In the genomic region with DNA sequence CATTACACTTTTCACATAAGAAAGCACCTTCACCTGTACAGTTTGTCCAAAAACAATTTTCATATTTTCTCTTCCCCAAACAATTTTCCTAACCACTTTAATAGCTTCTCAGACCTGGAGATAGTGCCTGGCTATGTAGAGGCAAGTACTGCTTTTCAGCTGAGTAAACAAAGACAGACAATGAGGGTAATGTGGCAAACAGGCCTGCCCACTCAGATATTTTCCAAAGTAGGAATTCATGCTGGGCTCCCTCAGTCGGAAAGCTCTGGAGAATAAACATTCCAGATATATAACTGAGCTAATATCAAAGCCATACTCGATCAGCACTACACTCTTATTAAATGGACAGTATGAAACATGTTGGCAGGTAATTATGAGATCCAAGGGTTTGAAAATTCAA, we compare ENCODE assay signal across 23 mouse cellular contexts. TPM values are rescaled to one million over a fixed set of nuclear protein-coding genes. Genes with fewer than 3 reads are reported as not detected.
DNase-seq lines count a peak whose midpoint lies in the region; ATAC-seq lines count a peak whose summit lies in the region.
"Had no signal": no experiment of that assay in that cellular context is flagged by ENCODE, and none has a peak within 500 bp of the region (broad histone marks: within the 10 kb centered on the region; RNA-seq: fewer than 3 reads in every experiment).

No protein-coding gene starts in this region.

- H3K36me3 ChIP-seq in forebrain, embryonic 12.5 days (replicated peaks), result no peaks in the 10 kb centered on the region
- no peaks in the 10 kb centered on the region for H3K36me3 ChIP-seq in forebrain, embryonic 10.5 days (replicated peaks)
- H3K36me3 ChIP-seq in neural tube, embryonic 15.5 days, result no peaks in the 10 kb centered on the region
- H3K36me3 ChIP-seq in forebrain, embryonic 16.5 days (ENCODE audit: control insufficient read depth, insufficient read depth), result no peaks in the 10 kb centered on the region
- H3K36me3 ChIP-seq: embryonic facial prominence, embryonic 13.5 days; heart, embryonic 15.5 days; limb, embryonic 15.5 days had no signal

- DNase-seq in forebrain, embryonic 10.5 days (ENCODE audit: extremely low spot score, low spot score), result no peak
- peak; percentile 13 for DNase-seq in neural tube, embryonic 10.5 days (ENCODE audit: extremely low spot score, low spot score)
- peak; percentile 73 for DNase-seq in retina, postnatal 1 day
- DNase-seq in thymus, adult 18-20 months, result no peak
- no peak for DNase-seq in urinary bladder, postnatal 14 days (ENCODE audit: low spot score)
- DNase-seq: adrenal gland, postnatal 25 days; B cell, adult 2 months; cerebellum, postnatal 14 days; heart, adult 11 months; kidney, adult 2 months; kidney, postnatal 36 days; lung, postnatal 10 days; thymus, postnatal 25 days had no signal

- no peaks in the 10 kb centered on the region for H3K27me3 ChIP-seq in forebrain, embryonic 12.5 days
- no peaks in the 10 kb centered on the region for H3K27me3 ChIP-seq in forebrain, embryonic 10.5 days (ENCODE audit: poor library complexity, severe bottlenecking)
- no peaks in the 10 kb centered on the region for H3K27me3 ChIP-seq in neural tube, embryonic 15.5 days (replicated peaks)
- no peaks in the 10 kb centered on the region for H3K27me3 ChIP-seq in forebrain, embryonic 16.5 days (replicated peaks; ENCODE audit: control insufficient read depth, insufficient read depth, low read length)
- H3K27me3 ChIP-seq: embryonic facial prominence, embryonic 13.5 days; heart, embryonic 15.5 days; limb, embryonic 15.5 days; megakaryocyte, embryonic 14.5 days; Patski had no signal

- H3K27ac ChIP-seq in forebrain, embryonic 12.5 days, result no peak overlapping the region
- no peak overlapping the region for H3K27ac ChIP-seq in forebrain, embryonic 10.5 days
- no peak overlapping the region; the same call in 1 of the 2 replicates for H3K27ac ChIP-seq in neural tube, embryonic 15.5 days (replicated peaks)
- H3K27ac ChIP-seq in forebrain, embryonic 16.5 days (ENCODE audit: low read length), result no peak overlapping the region
- H3K27ac ChIP-seq: embryonic facial prominence, embryonic 13.5 days; heart, embryonic 15.5 days; limb, embryonic 15.5 days; stomach, postnatal 0 days had no signal

- no peaks in the 10 kb centered on the region for H3K9me3 ChIP-seq in forebrain, embryonic 12.5 days
- H3K9me3 ChIP-seq in forebrain, embryonic 10.5 days, result no peaks in the 10 kb centered on the region
- H3K9me3 ChIP-seq in neural tube, embryonic 15.5 days (replicated peaks), result no peaks in the 10 kb centered on the region
- no peaks in the 10 kb centered on the region for H3K9me3 ChIP-seq in forebrain, embryonic 16.5 days (ENCODE audit: control insufficient read depth, low read length)
- H3K9me3 ChIP-seq: embryonic facial prominence, embryonic 13.5 days; heart, embryonic 15.5 days; limb, embryonic 15.5 days; megakaryocyte, embryonic 14.5 days had no signal

- no peak overlapping the region for H3K4me3 ChIP-seq in forebrain, embryonic 12.5 days (replicated peaks)
- H3K4me3 ChIP-seq in forebrain, embryonic 10.5 days, result no peak overlapping the region; the same call in 1 of the 2 replicates
- no peak overlapping the region for H3K4me3 ChIP-seq in neural tube, embryonic 15.5 days (replicated peaks)
- no peak overlapping the region for H3K4me3 ChIP-seq in forebrain, embryonic 16.5 days (replicated peaks; ENCODE audit: low read length)
- H3K4me3 ChIP-seq: embryonic facial prominence, embryonic 13.5 days; heart, embryonic 15.5 days; limb, embryonic 15.5 days; megakaryocyte, embryonic 14.5 days had no signal

- WGBS in forebrain, embryonic 12.5 days, result 4% methylated on average over 2 of the region's 2 CpGs
- WGBS in forebrain, embryonic 10.5 days, result 7% methylated on average over 2 of the region's 2 CpGs
- 10% methylated on average over 2 of the region's 2 CpGs for WGBS in neural tube, embryonic 15.5 days
- 3% methylated on average over 2 of the region's 2 CpGs for WGBS in forebrain, embryonic 16.5 days

- no peak overlapping the region for H3K9ac ChIP-seq in forebrain, embryonic 12.5 days
- H3K9ac ChIP-seq in neural tube, embryonic 15.5 days (replicated peaks), result no peak overlapping the region
- H3K9ac ChIP-seq in forebrain, embryonic 16.5 days (replicated peaks; ENCODE audit: low read depth, low read length), result no peak overlapping the region
- H3K9ac ChIP-seq: embryonic facial prominence, embryonic 13.5 days; heart, embryonic 15.5 days; limb, embryonic 15.5 days had no signal

- H3K4me2 ChIP-seq in forebrain, embryonic 12.5 days, result no peak overlapping the region
- H3K4me2 ChIP-seq in neural tube, embryonic 15.5 days, result no peak overlapping the region
- H3K4me2 ChIP-seq in forebrain, embryonic 16.5 days (ENCODE audit: low read length), result no peak overlapping the region
- H3K4me2 ChIP-seq: embryonic facial prominence, embryonic 13.5 days; heart, embryonic 15.5 days; limb, embryonic 15.5 days had no signal

- H3K4me1 ChIP-seq in forebrain, embryonic 12.5 days, result peaks cover 10% of the 10 kb centered on the region; the same call in 1 of the 2 replicates
- peaks cover 25% of the 10 kb centered on the region for H3K4me1 ChIP-seq in forebrain, embryonic 10.5 days
- peaks cover 4% of the 10 kb centered on the region; the same call in 1 of the 2 replicates for H3K4me1 ChIP-seq in neural tube, embryonic 15.5 days
- 0 out of 2 replicates have a peak, but pooled peaks cover 2% of the 10 kb centered on the region for H3K4me1 ChIP-seq in forebrain, embryonic 16.5 days (replicated peaks; ENCODE audit: control insufficient read depth, insufficient read depth, low read length)
- H3K4me1 ChIP-seq: embryonic facial prominence, embryonic 13.5 days; heart, embryonic 15.5 days; limb, embryonic 15.5 days had no signal

- ATAC-seq in forebrain, embryonic 12.5 days (ENCODE audit: low FRiP score), result peak; percentile 61; the same call in 1 of the 2 replicates
- ATAC-seq in neural tube, embryonic 15.5 days (ENCODE audit: low FRiP score), result no peak
- peak; percentile 61; the same call in 1 of the 2 replicates for ATAC-seq in forebrain, embryonic 16.5 days
- ATAC-seq: activated CD4-positive, CD25-positive, alpha-beta regulatory T cell, adult 4 months; Patski had no signal

RNA-seq across cellular contexts. Expression of a gene that starts 25.2 kb away (rescaled TPM):
- 33.2 and 33.6 TPM in 2 replicates for polyA plus RNA-seq in forebrain, embryonic 12.5 days (2016; fragmentation: Nextera tagmentation; extraction: Ambion mirVana)
- polyA plus RNA-seq in forebrain, embryonic 10.5 days (2016; fragmentation: Nextera tagmentation; extraction: Ambion mirVana), result 14.2 and 14.5 TPM in 2 replicates
- 24.1 and 27.0 TPM in 2 replicates for polyA plus RNA-seq in neural tube, embryonic 15.5 days (2015; fragmentation: Nextera tagmentation; extraction: Ambion mirVana)
- 32.0 and 38.4 TPM in 2 replicates for polyA plus RNA-seq in forebrain, embryonic 16.5 days (2015; fragmentation: Nextera tagmentation; extraction: Ambion mirVana)

Comparison
In these comparisons a context has a peak if more than half of its experiments do, and no peak if none do; other contexts are left out.
1. DNase-seq: peak in neural tube, embryonic 10.5 days (single experiment) and retina, postnatal 1 day (single experiment); none in forebrain, embryonic 10.5 days (single experiment), thymus, adult 18-20 months (0 of 2) and urinary bladder, postnatal 14 days (single experiment).